Mouse (Mus musculus) layer of hippocampus, adult 2 months (tissue): ENCODE measurements at regions not wholly inside any gene's neighbourhood (a gene's known extent, or its start where the extent isn't known, plus 50 kb on each side); places are given as distances from the start of the nearest gene placed in this dataset.
A peak's percentile ranks its signal among the peaks of the same experiment; 100 is the strongest.

Source experiments
- DNase-seq, 2 experiments: peaks; one replicate each; pipeline ENCODE4 v3.0.0; 2022; ENCODE audit warnings: low spot score in 2 of 2
- H3K27ac ChIP-seq: fragments of 200-600 bp; 2 replicates; pipeline ENCODE4 v1.8.1; 2022
- H3K4me3 ChIP-seq: fragments of 200-600 bp; 2 replicates; pipeline ENCODE4 v1.8.1; 2022; ENCODE audit warnings: mild to moderate bottlenecking
- CTCF ChIP-seq: fragments of 200-600 bp; conservative IDR thresholded peaks from 2 replicates; pipeline ENCODE4 v1.8.1; 2022; ENCODE audit warnings: antibody characterized with exemption, mild to moderate bottlenecking, moderate library complexity

GRCm38 (mm10) chr3:77537848-77538247 lies 1463.8 kb downstream of the Fstl5 start:
- no peak for TF ChIP-seq CTCF
- DNase-seq = peak in 1 of 2 experiments; percentile 5
- Histone ChIP-seq H3K4me3 (no peak overlapping the region), H3K27ac (no peak overlapping the region)

- DNase-seq = no peak
- Histone ChIP-seq H3K4me3 (no peak overlapping the region), H3K27ac (no peak overlapping the region)
- no peak for TF ChIP-seq CTCF
Observed at GRCm38 (mm10) chr3:77577267-77577666, 1503.2 kb downstream of the Fstl5 start.

GRCm38 (mm10) chr3:77587218-77587617 lies 1513.1 kb downstream of the Fstl5 start:
- DNase-seq = no peak
- TF ChIP-seq CTCF = no peak
- Histone ChIP-seq H3K27ac (no peak overlapping the region), H3K4me3 (no peak overlapping the region)
